Mouse (Mus musculus) urinary bladder, postnatal 0 days (tissue): ENCODE data around the gene Sipa1l3. TPM values are rescaled to one million over a fixed set of nuclear protein-coding genes. Genes with fewer than 3 reads are reported as not detected.

Source experiments
- polyA plus RNA-seq: library from polyadenylated mRNA; unstranded; fragments of >200 nt; fragmentation: Nextera tagmentation; extraction: Ambion mirVana; gene quantifications from 2 replicates; pipeline ENCODE4 v1.2.1, GENCODE M21; 2015

Gene Sipa1l3
- 8.4 and 8.9 TPM in 2 replicates for polyA plus RNA-seq

DNA sequence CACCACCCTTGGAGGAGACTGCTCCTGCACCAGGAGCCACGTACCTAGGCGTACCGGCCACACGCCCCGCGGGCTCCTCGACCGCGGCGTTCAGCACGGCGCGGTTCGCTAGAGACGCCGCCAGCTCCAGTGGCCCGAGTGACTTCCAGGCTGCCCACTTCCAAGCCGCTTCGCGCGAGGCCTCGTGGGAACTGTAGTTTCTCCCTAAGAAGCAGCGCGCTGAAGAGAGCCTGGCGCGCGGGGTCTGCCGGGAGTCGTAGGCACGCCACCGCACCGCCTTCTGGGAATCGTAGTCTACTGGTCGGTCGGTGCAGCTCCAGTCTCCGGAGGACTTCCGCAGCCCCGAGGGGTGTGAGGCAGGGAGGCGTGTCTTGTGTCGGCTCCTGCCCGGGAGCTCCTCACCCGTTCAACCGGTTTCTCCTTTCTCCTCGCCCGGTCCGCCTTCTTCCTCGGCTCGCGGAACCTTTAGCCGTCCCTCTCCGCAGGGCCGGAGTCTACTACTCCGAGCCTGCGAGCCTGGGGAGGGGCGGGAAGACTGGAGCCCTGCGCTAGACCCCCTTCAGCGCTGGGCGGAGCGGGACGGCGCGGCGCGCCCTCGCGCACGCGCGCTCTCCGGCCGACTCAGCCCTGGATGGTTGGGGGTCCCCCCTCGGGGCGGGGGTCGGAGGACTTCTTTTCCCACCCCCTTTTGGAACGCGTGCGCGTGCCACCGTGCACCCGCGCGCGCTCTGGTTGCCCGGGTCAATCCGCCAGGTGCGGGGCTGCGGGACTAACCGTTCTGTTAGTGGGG is at the start of gene Sipa1l3:
Gene Sipa1l3, minus strand, starts transcription at position 221 of the 790 bp plus-strand sequence.

DNA sequence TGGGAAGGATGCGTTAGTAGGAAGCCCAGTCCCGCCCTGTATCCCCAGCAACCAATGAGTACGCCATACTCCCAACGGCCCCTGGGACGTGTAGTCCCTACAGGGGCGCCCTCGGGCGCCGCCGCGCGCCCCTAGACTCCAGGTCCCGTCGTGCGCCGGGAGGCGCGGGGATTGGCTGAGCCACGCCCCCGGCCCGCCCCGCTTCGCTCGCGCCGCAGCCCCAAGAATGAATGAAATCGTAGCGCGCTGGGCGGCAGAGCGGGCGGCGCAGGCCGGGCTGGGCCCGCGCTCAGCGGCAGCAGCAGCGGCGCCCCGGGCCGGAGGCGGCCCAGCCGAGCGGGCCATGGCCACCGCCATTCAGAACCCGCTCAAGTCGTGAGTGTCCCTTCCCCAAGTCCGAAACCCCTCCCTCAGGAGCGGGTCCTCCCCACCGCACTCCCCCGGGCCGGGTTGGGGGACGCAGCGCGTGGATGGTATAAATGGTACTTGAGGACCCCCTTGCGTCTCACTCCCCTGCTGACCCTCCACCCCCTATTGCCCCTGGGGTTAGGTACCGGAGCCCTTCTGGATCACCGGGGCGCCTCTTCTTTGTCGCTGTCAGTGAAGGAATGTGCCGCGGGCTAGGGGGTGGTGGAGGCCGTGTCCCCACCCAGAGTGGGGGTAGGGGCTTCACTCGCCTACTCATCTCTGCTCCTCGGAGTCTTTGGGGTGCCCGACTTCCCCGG is 214.5 kb downstream of the Sipa1l3 start, which contains the start of gene Dpf1:
Gene Dpf1, plus strand, starts transcription at position 214 of the 725 bp plus-strand sequence.

GRCm38 (mm10) chr7:29288942-29289638 is 229.4 kb downstream of the Sipa1l3 start, which contains the start of gene Ppp1r14a:
Gene Ppp1r14a (plus strand): TSS chr7:29289308.

DNA sequence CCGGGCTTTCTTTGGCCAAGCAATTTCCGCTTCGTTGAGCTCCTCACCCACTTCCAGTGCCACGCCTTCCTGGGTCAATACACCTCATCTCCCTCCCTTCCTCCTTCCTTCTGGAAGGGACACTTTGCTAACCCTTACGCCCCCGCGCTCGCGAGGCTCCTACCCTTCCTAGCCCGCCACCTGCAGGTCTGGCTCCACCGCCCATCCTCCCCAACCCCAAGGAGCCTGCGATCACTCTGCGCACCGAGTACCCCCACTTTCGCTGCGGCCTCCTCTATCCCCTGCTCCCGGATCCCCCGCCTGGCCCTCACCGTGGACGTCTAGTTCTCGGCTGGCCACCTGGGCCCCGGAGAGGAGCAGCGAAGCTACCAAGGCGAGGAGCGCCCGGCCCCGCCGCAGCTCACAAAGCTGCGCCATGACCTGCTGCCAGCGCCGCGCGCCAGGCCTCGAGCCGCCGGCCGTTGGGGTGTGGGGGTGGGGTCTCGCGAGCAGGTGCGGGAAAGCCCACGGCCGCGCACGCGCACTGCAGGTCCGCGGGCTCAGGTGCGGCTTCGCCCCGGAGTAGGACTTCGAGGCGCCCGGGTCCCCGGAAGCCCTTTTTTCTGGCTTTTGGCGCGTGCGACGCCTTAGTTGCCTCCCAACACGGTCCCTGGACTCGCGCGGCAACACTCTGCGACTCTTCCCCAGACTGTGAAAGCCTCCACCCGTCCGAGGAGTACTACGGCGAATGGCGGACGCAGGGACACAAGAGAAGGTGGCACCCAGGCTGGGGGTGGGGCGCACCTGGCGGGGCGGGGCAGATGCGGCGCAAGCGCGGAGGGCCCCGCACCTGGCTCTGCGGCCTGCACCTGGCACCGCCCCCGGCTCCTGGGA is 237.0 kb downstream of the Sipa1l3 start, which contains the start of gene Spint2:
Gene Spint2, minus strand, starts transcription at position 712 of the 873 bp plus-strand sequence.

Other genes starting within 250 kb of the Sipa1l3 start
- 400 and 411 TPM in 2 replicates for gene Spint2, start 236.7 kb downstream of the Sipa1l3 start, polyA plus RNA-seq
- 350 and 379 TPM in 2 replicates for gene Ppp1r14a, start 229.3 kb downstream of the Sipa1l3 start, polyA plus RNA-seq
- 1.5 and 2.1 TPM in 2 replicates for gene Dpf1, start 214.7 kb downstream of the Sipa1l3 start, polyA plus RNA-seq
- gene Catsperg2, start 208.4 kb upstream of the Sipa1l3 start, polyA plus RNA-seq, result not detected in 2 replicates
- gene Zfp84, start 249.9 kb upstream of the Sipa1l3 start, polyA plus RNA-seq, result 5.2 and 5.4 TPM in 2 replicates